Mouse (Mus musculus) midbrain, embryonic 12.5 days (tissue): ENCODE measurements around the gene Eif4g1. TPM values are rescaled to one million over a fixed set of nuclear protein-coding genes. Genes with fewer than 3 reads are reported as not detected.

Experiments used
- ATAC-seq: fragments of 200-750 bp; cut with Nextera tagmentation; 2 replicates; pipeline ENCODE4 v1.8.0; 2017; ENCODE audit warnings: low read depth, moderate TSS enrichment, moderate library complexity; ENCODE audit not compliant: low FRiP score
- H3K27ac ChIP-seq: fragments of 300-500 bp; sonication (generic); replicated peaks from 2 replicates; pipeline ENCODE4 v1.5.1; 2016; ENCODE audit warnings: mild to moderate bottlenecking
- H3K27me3 ChIP-seq: fragments of 300-500 bp; sonication (generic); 2 replicates; pipeline ENCODE4 v1.6.1; 2016; ENCODE audit warnings: mild to moderate bottlenecking
- H3K36me3 ChIP-seq: fragments of 300-500 bp; sonication (generic); 2 replicates; pipeline ENCODE4 v1.6.1; 2016
- H3K4me1 ChIP-seq: fragments of 300-500 bp; sonication (generic); 2 replicates; pipeline ENCODE4 v1.6.1; 2016
- H3K4me2 ChIP-seq: fragments of 300-500 bp; sonication (generic); replicated peaks from 2 replicates; pipeline ENCODE4 v1.6.1; 2016; ENCODE audit warnings: mild to moderate bottlenecking, moderate library complexity
- H3K4me3 ChIP-seq: fragments of 300-500 bp; sonication (generic); 2 replicates; pipeline ENCODE4 v1.5.1; 2016; ENCODE audit warnings: mild to moderate bottlenecking
- H3K9ac ChIP-seq: fragments of 300-500 bp; sonication (generic); replicated peaks from 2 replicates; pipeline ENCODE4 v1.6.1; 2016; ENCODE audit warnings: mild to moderate bottlenecking, moderate library complexity
- H3K9me3 ChIP-seq: fragments of 300-500 bp; sonication (generic); 2 replicates; pipeline ENCODE4 v1.6.1; 2016; ENCODE audit warnings: mild to moderate bottlenecking
- WGBS: fragments of 180-500 bp; shearing (Covaris S2); methylation state at CpG from one replicate; pipeline ENCODE4 v1.1.7; 2016; 5-methylcytosine and 5-hydroxymethylcytosine counted together
- polyA plus RNA-seq: library from polyadenylated mRNA; unstranded; fragments of >200 nt; fragmentation: Nextera tagmentation; extraction: Ambion mirVana; gene quantifications from 2 replicates; pipeline ENCODE4 v1.2.1, GENCODE M21; 2016

The Eif4g1 gene
- polyA plus RNA-seq, 1 experiment from 2014 or later, result 191 TPM

- Histone ChIP-seq H3K4me3 (peak within 1 kb of the TSS; percentile 72), H3K36me3 (no peaks in the 10 kb centered on the region), H3K4me2 (peak within 1 kb of the TSS; percentile 96), H3K27ac (peak within 1 kb of the TSS; percentile 77; the same call in 1 of the 2 replicates), H3K9me3 (no peaks in the 10 kb centered on the region), H3K4me1 (peaks cover 23% of the 10 kb centered on the region), H3K9ac (peak within 1 kb of the TSS; percentile 84), H3K27me3 (peaks cover 40% of the 10 kb centered on the region)
- WGBS, result 4% methylated on average over 45 of the region's 45 CpGs
- ATAC-seq, result no peak
Observed at GRCm38 (mm10) chr16:20733731-20734730, 65.9 kb downstream of the Eif4g1 start, which contains the start of gene Thpo. TSS of gene Thpo (minus strand) at chr16:20734511.

GRCm38 (mm10) chr16:20735651-20736050 is 67.5 kb downstream of the Eif4g1 start:
- Histone ChIP-seq H3K27ac (no peak overlapping the region), H3K4me3 (no peak overlapping the region), H3K9ac (no peak overlapping the region), H3K36me3 (no peaks in the 10 kb centered on the region), H3K9me3 (no peaks in the 10 kb centered on the region), H3K4me2 (no peak overlapping the region), H3K4me1 (peaks cover 23% of the 10 kb centered on the region), H3K27me3 (peaks cover 40% of the 10 kb centered on the region)
- 81% methylated on average over 5 of the region's 5 CpGs for WGBS
- ATAC-seq, result no peak

- no peak for ATAC-seq
- Histone ChIP-seq H3K36me3 (no peaks in the 10 kb centered on the region), H3K9me3 (no peaks in the 10 kb centered on the region), H3K4me3 (no peak overlapping the region), H3K4me2 (no peak overlapping the region), H3K27ac (no peak overlapping the region), H3K4me1 (peaks cover 23% of the 10 kb centered on the region), H3K27me3 (peaks cover 40% of the 10 kb centered on the region), H3K9ac (no peak overlapping the region)
- 86% methylated on average over 7 of the region's 7 CpGs for WGBS
Observed at GRCm38 (mm10) chr16:20736168-20736567, 68.1 kb downstream of the Eif4g1 start.

- Histone ChIP-seq H3K27ac (no peak overlapping the region), H3K36me3 (no peaks in the 10 kb centered on the region), H3K4me1 (peaks cover 23% of the 10 kb centered on the region), H3K9ac (no peak overlapping the region), H3K4me3 (no peak overlapping the region), H3K9me3 (no peaks in the 10 kb centered on the region), H3K4me2 (no peak overlapping the region), H3K27me3 (peaks cover 40% of the 10 kb centered on the region)
- ATAC-seq, result no peak
- 83% methylated on average over 5 of the region's 5 CpGs for WGBS
Observed at GRCm38 (mm10) chr16:20736823-20737222, 68.7 kb downstream of the Eif4g1 start.

DNA sequence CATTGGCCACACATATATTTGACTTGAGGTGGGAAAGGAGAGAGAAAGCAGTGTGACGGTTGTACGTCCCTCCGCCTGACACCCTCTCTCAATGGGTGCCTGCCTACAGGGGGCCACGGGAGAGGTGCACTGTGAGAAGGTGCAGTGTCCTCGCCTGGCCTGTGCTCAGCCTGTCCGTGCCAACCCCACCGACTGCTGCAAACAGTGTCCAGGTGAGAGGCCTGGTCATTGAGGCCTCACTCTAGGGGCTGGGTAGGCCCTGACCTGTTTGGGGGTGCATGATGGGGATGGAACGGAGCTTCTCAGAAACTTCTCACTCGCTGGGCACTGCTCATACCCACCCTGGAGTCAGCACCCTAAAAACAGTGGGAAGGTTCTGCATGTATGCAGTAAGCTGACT is 71.7 kb downstream of the Eif4g1 start:
- Histone ChIP-seq H3K4me2 (no peak overlapping the region), H3K9ac (no peak overlapping the region), H3K27me3 (peaks cover 26% of the 10 kb centered on the region), H3K36me3 (no peaks in the 10 kb centered on the region), H3K27ac (no peak overlapping the region), H3K9me3 (no peaks in the 10 kb centered on the region), H3K4me1 (no peaks in the 10 kb centered on the region), H3K4me3 (no peak overlapping the region)
- no peak for ATAC-seq
- WGBS, result 92% methylated on average over 9 of the region's 9 CpGs

Other genes starting within 250 kb of the Eif4g1 start
- gene Abcc5, start 241.9 kb upstream of the Eif4g1 start, polyA plus RNA-seq, result 122 and 138 TPM in 2 replicates
- gene Eif2b5, start 169.5 kb upstream of the Eif4g1 start, polyA plus RNA-seq, result 120 and 136 TPM in 2 replicates
- 49.1 and 52.6 TPM in 2 replicates for gene Dvl3, start 151.3 kb upstream of the Eif4g1 start, polyA plus RNA-seq
- gene Ap2m1, start 132.8 kb upstream of the Eif4g1 start, polyA plus RNA-seq, result 906 and 914 TPM in 2 replicates
- gene Abcf3, start 119.7 kb upstream of the Eif4g1 start, polyA plus RNA-seq, result 76.5 and 77.9 TPM in 2 replicates
- gene Vwa5b2, start 78.8 kb upstream of the Eif4g1 start, polyA plus RNA-seq, result 6.0 and 7.5 TPM in 2 replicates
- 19.0 and 22.1 TPM in 2 replicates for gene Eef1akmt4, start 56.7 kb upstream of the Eif4g1 start, polyA plus RNA-seq
- 0.45 TPM in 1 of 2 replicates, not detected in the other for gene Gm49333, start 56.7 kb upstream of the Eif4g1 start, polyA plus RNA-seq
- gene Alg3, start 56.6 kb upstream of the Eif4g1 start, polyA plus RNA-seq, result 42.6 TPM in 2 replicates
- 8.8 and 9.8 TPM in 2 replicates for gene Camk2n2, start 47.0 kb upstream of the Eif4g1 start, polyA plus RNA-seq
- 7.8 and 9.7 TPM in 2 replicates for gene Ece2, start 38.5 kb upstream of the Eif4g1 start, polyA plus RNA-seq
- 432 and 443 TPM in 2 replicates for gene Psmd2, start 16.7 kb upstream of the Eif4g1 start, polyA plus RNA-seq
- 17.9 and 18.0 TPM in 2 replicates for gene Fam131a, start 24.9 kb downstream of the Eif4g1 start, polyA plus RNA-seq
- gene Polr2h, start 49.4 kb downstream of the Eif4g1 start, polyA plus RNA-seq, result 84.5 and 87.6 TPM in 2 replicates
- gene Clcn2, start 49.4 kb downstream of the Eif4g1 start, polyA plus RNA-seq, result 30.7 and 32.8 TPM in 2 replicates
- 4.8 and 5.3 TPM in 2 replicates for gene Chrd, start 64.8 kb downstream of the Eif4g1 start, polyA plus RNA-seq
- gene Thpo, start 66.2 kb downstream of the Eif4g1 start, polyA plus RNA-seq, result 0.43 and 0.63 TPM in 2 replicates